Mouse (Mus musculus): ENCODE measurements around the gene Mcoln2. TPM values are rescaled to one million over a fixed set of nuclear protein-coding genes. Genes with fewer than 3 reads are reported as not detected.

Mcoln2 gene
- 0.15 and 0.36 TPM in 2 replicates for polyA plus RNA-seq (2015; fragmentation: Nextera tagmentation; extraction: Ambion mirVana)

GRCm38 (mm10) chr3:146149156-146150057 is at the start of gene Mcoln2:
Gene Mcoln2, plus strand, starts transcription at chr3:146149833.
- Histone ChIP-seq H3K4me1 (replicated peaks) (peaks cover 21% of the 10 kb centered on the region), H3K9me3 (peaks cover 5% of the 10 kb centered on the region), H3K4me2 (peak within 1 kb of the TSS; percentile 83), H3K4me3 (peak within 1 kb of the TSS; percentile 41), H3K9ac (peak within 1 kb of the TSS; percentile 63), H3K36me3 (no peaks in the 10 kb centered on the region), H3K27me3 (peaks cover 46% of the 10 kb centered on the region), H3K27ac (replicated peaks) (no peak within 1 kb of the TSS)
- WGBS, result 13% methylated on average over 33 of the region's 34 CpGs
- peak; percentile 40; the same call in 1 of the 2 replicates for ATAC-seq (ENCODE audit: low read depth)

- no peaks in the 10 kb centered on the region for H3K36me3 ChIP-seq
- H3K4me2 ChIP-seq, result no peak overlapping the region
- H3K4me3 ChIP-seq, result no peak overlapping the region
- no peak overlapping the region for H3K27ac ChIP-seq (replicated peaks)
- no peaks in the 10 kb centered on the region for H3K4me1 ChIP-seq (replicated peaks)
- no peaks in the 10 kb centered on the region for H3K27me3 ChIP-seq
- no peaks in the 10 kb centered on the region for H3K9me3 ChIP-seq
- no peak for ATAC-seq (ENCODE audit: low read depth)
- H3K9ac ChIP-seq, result no peak overlapping the region
Measured at GRCm38 (mm10) chr3:146099925-146100324, 49.7 kb upstream of the Mcoln2 start.

- WGBS, result 55% methylated on average over 6 of the region's 6 CpGs
Measured at GRCm38 (mm10) chr3:146102049-146102448, 47.6 kb upstream of the Mcoln2 start.

GRCm38 (mm10) chr3:146107116-146107849 is 42.4 kb upstream of the Mcoln2 start:
- peak overlapping the region; percentile 41 for H3K4me3 ChIP-seq
- H3K36me3 ChIP-seq, result no peaks in the 10 kb centered on the region
- no peaks in the 10 kb centered on the region for H3K27me3 ChIP-seq
- no peaks in the 10 kb centered on the region for H3K9me3 ChIP-seq
- ATAC-seq (ENCODE audit: low read depth), result peak; percentile 83
- H3K4me2 ChIP-seq, result peak overlapping the region; percentile 80
- WGBS, result 7% methylated on average over 18 of the region's 18 CpGs
- H3K9ac ChIP-seq, result peak overlapping the region; percentile 44
- H3K4me1 ChIP-seq (replicated peaks), result peaks cover 13% of the 10 kb centered on the region
- no peak overlapping the region for H3K27ac ChIP-seq (replicated peaks)

More at GRCm38 (mm10) chr3:146102049-146102448, 47.6 kb upstream of the Mcoln2 start:
- Histone ChIP-seq H3K27me3 (no peaks in the 10 kb centered on the region), H3K4me1 (replicated peaks) (peaks cover 5% of the 10 kb centered on the region), H3K9me3 (no peaks in the 10 kb centered on the region), H3K4me2 (no peak overlapping the region), H3K36me3 (no peaks in the 10 kb centered on the region), H3K9ac (no peak overlapping the region), H3K27ac (replicated peaks) (no peak overlapping the region), H3K4me3 (no peak overlapping the region)
- no peak for ATAC-seq (ENCODE audit: low read depth)

GRCm38 (mm10) chr3:146107921-146108571 is 41.6 kb upstream of the Mcoln2 start, which contains the start of gene Wdr63:
Gene Wdr63, minus strand, starts transcription at chr3:146108130.
- H3K27me3 ChIP-seq, result no peaks in the 10 kb centered on the region

GRCm38 (mm10) chr3:146108945-146109344 is 40.7 kb upstream of the Mcoln2 start:
- Histone ChIP-seq H3K27ac (replicated peaks) (no peak overlapping the region), H3K27me3 (no peaks in the 10 kb centered on the region), H3K4me2 (no peak overlapping the region), H3K4me3 (no peak overlapping the region), H3K9ac (no peak overlapping the region), H3K9me3 (no peaks in the 10 kb centered on the region), H3K36me3 (no peaks in the 10 kb centered on the region), H3K4me1 (replicated peaks) (peaks cover 13% of the 10 kb centered on the region)
- WGBS, result 70% methylated on average over 2 of the region's 2 CpGs
- ATAC-seq (ENCODE audit: low read depth), result no peak

More at GRCm38 (mm10) chr3:146107921-146108571, 41.6 kb upstream of the Mcoln2 start, which contains the start of gene Wdr63:
- Histone ChIP-seq H3K36me3 (no peaks in the 10 kb centered on the region), H3K4me2 (peak within 1 kb of the TSS; percentile 80), H3K4me1 (replicated peaks) (peaks cover 13% of the 10 kb centered on the region), H3K9ac (peak within 1 kb of the TSS; percentile 44), H3K9me3 (no peaks in the 10 kb centered on the region), H3K4me3 (peak within 1 kb of the TSS; percentile 41), H3K27ac (replicated peaks) (no peak within 1 kb of the TSS)
- 13% methylated on average over 18 of the region's 18 CpGs for WGBS
- ATAC-seq (ENCODE audit: low read depth), result peak; percentile 97

GRCm38 (mm10) chr3:146110358-146110757 is 39.3 kb upstream of the Mcoln2 start:
- Histone ChIP-seq H3K27ac (replicated peaks) (no peak overlapping the region), H3K4me2 (no peak overlapping the region), H3K4me3 (no peak overlapping the region), H3K4me1 (replicated peaks) (peaks cover 13% of the 10 kb centered on the region), H3K9me3 (no peaks in the 10 kb centered on the region), H3K9ac (no peak overlapping the region), H3K27me3 (no peaks in the 10 kb centered on the region), H3K36me3 (no peaks in the 10 kb centered on the region)
- no peak for ATAC-seq (ENCODE audit: low read depth)
- WGBS, result 84% methylated on average over 2 of the region's 2 CpGs

GRCm38 (mm10) chr3:146110916-146111315 is 38.7 kb upstream of the Mcoln2 start:
- no peak overlapping the region for H3K4me3 ChIP-seq
- ATAC-seq (ENCODE audit: low read depth), result no peak
- H3K36me3 ChIP-seq, result no peaks in the 10 kb centered on the region
- WGBS, result 77% methylated on average over 6 of the region's 6 CpGs
- no peak overlapping the region for H3K4me2 ChIP-seq
- H3K27me3 ChIP-seq, result no peaks in the 10 kb centered on the region
- no peak overlapping the region for H3K27ac ChIP-seq (replicated peaks)
- peaks cover 13% of the 10 kb centered on the region for H3K4me1 ChIP-seq (replicated peaks)
- no peak overlapping the region for H3K9ac ChIP-seq
- H3K9me3 ChIP-seq, result no peaks in the 10 kb centered on the region

GRCm38 (mm10) chr3:146117258-146117996 is 32.2 kb upstream of the Mcoln2 start, which contains the start of gene Mcoln3:
Gene Mcoln3, plus strand, starts transcription at chr3:146117450.
- no peak within 1 kb of the TSS for H3K4me3 ChIP-seq
- H3K9me3 ChIP-seq, result no peaks in the 10 kb centered on the region
- 9% methylated on average over 35 of the region's 35 CpGs for WGBS
- peak within 1 kb of the TSS; percentile 24 for H3K4me2 ChIP-seq
- ATAC-seq (ENCODE audit: low read depth), result no peak
- H3K27me3 ChIP-seq, result peaks cover 33% of the 10 kb centered on the region
- H3K9ac ChIP-seq, result no peak within 1 kb of the TSS
- H3K4me1 ChIP-seq (replicated peaks), result peaks cover 15% of the 10 kb centered on the region
- no peaks in the 10 kb centered on the region for H3K36me3 ChIP-seq
- no peak within 1 kb of the TSS for H3K27ac ChIP-seq (replicated peaks)

- 57% methylated on average over 9 of the region's 9 CpGs for WGBS
- Histone ChIP-seq H3K9ac (no peak overlapping the region), H3K4me2 (no peak overlapping the region), H3K36me3 (no peaks in the 10 kb centered on the region), H3K4me1 (replicated peaks) (peaks cover 15% of the 10 kb centered on the region), H3K4me3 (no peak overlapping the region), H3K27me3 (peaks cover 33% of the 10 kb centered on the region), H3K9me3 (no peaks in the 10 kb centered on the region), H3K27ac (replicated peaks) (no peak overlapping the region)
- no peak for ATAC-seq (ENCODE audit: low read depth)
Measured at GRCm38 (mm10) chr3:146117997-146118457, 31.6 kb upstream of the Mcoln2 start.
